Mouse (Mus musculus) forebrain, embryonic 16.5 days (tissue): Measurements from ENCODE around the gene Ctbp2. TPM values are rescaled to one million over a fixed set of nuclear protein-coding genes. Genes with fewer than 3 reads are reported as not detected.
A peak's percentile ranks its signal among the peaks of the same experiment; 100 is the strongest.

ENCODE experiments used
- ATAC-seq: fragments of 200-750 bp; cut with Nextera tagmentation; 2 replicates; pipeline ENCODE4 v1.8.0; 2017; ENCODE audit warnings: mild to moderate bottlenecking, moderate library complexity
- H3K27ac ChIP-seq: fragments of 300-500 bp; sonication (generic); 2 replicates; pipeline ENCODE4 v1.5.1; 2014; ENCODE audit warnings: low read length, control low read depth
- H3K27me3 ChIP-seq: fragments of 300-500 bp; sonication (generic); replicated peaks from 2 replicates; pipeline ENCODE4 v1.6.1; 2014; ENCODE audit warnings: low read length; ENCODE audit not compliant: control insufficient read depth, insufficient read depth
- H3K36me3 ChIP-seq: fragments of 300-500 bp; sonication (generic); 2 replicates; pipeline ENCODE4 v1.6.1; 2014; ENCODE audit not compliant: control insufficient read depth, insufficient read depth
- H3K4me1 ChIP-seq: fragments of 300-500 bp; sonication (generic); replicated peaks from 2 replicates; pipeline ENCODE4 v1.6.1; 2014; ENCODE audit warnings: low read length; ENCODE audit not compliant: control insufficient read depth, insufficient read depth
- H3K4me2 ChIP-seq: fragments of 300-500 bp; sonication (generic); 2 replicates; pipeline ENCODE4 v1.6.1; 2014; ENCODE audit warnings: mild to moderate bottlenecking, low read length, control low read depth
- H3K4me3 ChIP-seq: fragments of 300-500 bp; sonication (generic); replicated peaks from 2 replicates; pipeline ENCODE4 v1.5.1; 2014; ENCODE audit warnings: mild to moderate bottlenecking, low read length, control low read depth
- H3K9ac ChIP-seq: fragments of 300-500 bp; sonication (generic); replicated peaks from 2 replicates; pipeline ENCODE4 v1.6.1; 2014; ENCODE audit warnings: low read depth, low read length, control low read depth
- H3K9me3 ChIP-seq: fragments of 300-500 bp; sonication (generic); 2 replicates; pipeline ENCODE4 v1.6.1; 2016; ENCODE audit warnings: low read length; ENCODE audit not compliant: control insufficient read depth
- WGBS: fragments of 180-500 bp; shearing (Covaris S2); extraction: QIAGEN DNeasy Blood & Tissue Kit; methylation state at CpG from one replicate; pipeline ENCODE4 v1.1.7; 2014; 5-methylcytosine and 5-hydroxymethylcytosine counted together
- polyA plus RNA-seq: library from polyadenylated mRNA; unstranded; fragments of >200 nt; fragmentation: Nextera tagmentation; extraction: Ambion mirVana; gene quantifications from 2 replicates; pipeline ENCODE4 v1.2.1, GENCODE M21; 2015

The Ctbp2 gene
- polyA plus RNA-seq, 1 experiment from 2014 or later: 74.6 TPM

DNA sequence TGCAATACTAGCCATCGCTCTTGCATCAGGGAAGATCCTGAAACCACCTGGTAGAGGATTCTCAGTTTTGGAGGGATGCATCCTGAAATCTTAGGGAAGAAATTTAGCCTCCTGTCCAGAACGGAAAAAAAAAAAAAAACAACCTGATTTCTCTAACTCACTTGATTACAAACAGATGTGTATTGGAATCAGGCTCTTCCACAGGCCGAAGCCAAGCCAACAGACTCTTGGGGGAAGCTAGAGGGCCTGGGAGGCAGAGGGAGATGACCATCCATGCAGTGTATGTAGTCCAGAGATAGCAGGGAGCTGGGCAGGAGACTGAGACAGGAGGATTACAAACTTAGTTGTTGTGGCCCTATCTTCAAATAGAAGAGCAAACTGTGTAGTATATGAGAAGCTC lies 30.0 kb downstream of the Ctbp2 start:
- 84% methylated on average over 3 of the region's 3 CpGs for WGBS
- Histone ChIP-seq H3K9ac (no peak overlapping the region), H3K4me3 (no peak overlapping the region), H3K4me1 (peaks cover 19% of the 10 kb centered on the region), H3K27ac (no peak overlapping the region), H3K36me3 (no peaks in the 10 kb centered on the region), H3K4me2 (no peak overlapping the region), H3K27me3 (no peaks in the 10 kb centered on the region), H3K9me3 (no peaks in the 10 kb centered on the region)
- no peak for ATAC-seq

DNA sequence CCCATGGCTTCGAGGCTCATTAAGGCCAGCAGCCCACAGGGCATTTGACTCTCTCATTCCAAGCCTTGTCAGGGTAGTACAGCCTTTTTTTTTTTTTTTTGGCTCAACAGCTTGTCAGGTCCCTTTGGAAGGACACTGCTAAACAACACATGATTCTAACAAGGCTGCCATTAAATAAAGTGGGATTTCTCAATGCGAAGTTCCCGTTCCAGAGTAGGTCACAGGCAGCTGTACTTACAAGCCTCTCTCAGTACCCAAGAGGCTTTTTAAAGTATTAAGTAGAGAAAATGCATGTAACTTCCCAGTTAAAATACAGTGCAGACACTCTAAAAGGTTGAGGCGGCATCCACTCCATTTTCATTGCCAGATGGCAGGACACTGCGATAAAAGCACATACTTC lies 30.4 kb downstream of the Ctbp2 start:
- H3K27ac ChIP-seq: no peak overlapping the region
- H3K27me3 ChIP-seq: no peaks in the 10 kb centered on the region
- no peak overlapping the region for H3K4me2 ChIP-seq
- H3K9me3 ChIP-seq: no peaks in the 10 kb centered on the region
- H3K4me1 ChIP-seq: peaks cover 20% of the 10 kb centered on the region
- H3K36me3 ChIP-seq: no peaks in the 10 kb centered on the region
- no peak for ATAC-seq
- H3K4me3 ChIP-seq: no peak overlapping the region
- 77% methylated on average over 5 of the region's 5 CpGs for WGBS
- no peak overlapping the region for H3K9ac ChIP-seq

- ATAC-seq: no peak
- Histone ChIP-seq H3K9ac (no peak overlapping the region), H3K4me3 (no peak overlapping the region), H3K9me3 (no peaks in the 10 kb centered on the region), H3K4me1 (peaks cover 28% of the 10 kb centered on the region), H3K4me2 (no peak overlapping the region), H3K36me3 (no peaks in the 10 kb centered on the region), H3K27ac (no peak overlapping the region), H3K27me3 (no peaks in the 10 kb centered on the region)
- 86% methylated on average over 4 of the region's 4 CpGs for WGBS
Measured at GRCm38 (mm10) chr7:133090641-133091040, 33.5 kb downstream of the Ctbp2 start.

DNA sequence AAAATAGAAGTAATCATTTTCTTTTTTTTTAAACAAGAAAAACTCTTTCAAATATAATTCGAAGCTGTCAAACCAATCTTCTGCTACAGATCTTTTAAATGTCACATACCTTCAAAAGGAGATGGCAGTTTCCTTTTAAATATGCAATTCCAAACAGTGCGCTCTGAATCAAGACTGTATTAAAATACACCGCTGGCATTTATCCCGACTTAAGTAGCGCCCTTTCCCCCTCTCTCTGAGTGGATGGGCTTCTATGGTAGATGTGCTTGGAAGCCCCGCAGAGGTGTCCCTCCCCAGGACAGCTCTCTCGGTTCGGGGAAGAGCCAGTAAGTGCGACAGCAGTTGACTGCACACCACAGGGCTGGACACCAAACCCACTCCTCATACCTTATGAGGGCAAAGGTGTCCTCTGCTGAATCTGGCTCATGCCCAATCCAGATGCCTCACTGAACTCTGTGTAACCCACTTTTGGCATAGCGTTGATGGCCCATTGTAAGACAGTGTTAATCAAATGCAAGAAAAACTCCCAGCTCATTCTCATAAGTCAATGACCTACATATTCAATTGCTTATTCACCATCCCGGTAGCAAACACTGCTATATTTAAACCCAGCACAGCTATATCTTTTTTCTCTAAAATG lies 34.4 kb downstream of the Ctbp2 start:
- H3K27ac ChIP-seq: no peak overlapping the region
- H3K4me1 ChIP-seq: peaks cover 30% of the 10 kb centered on the region
- WGBS: 38% methylated on average over 11 of the region's 11 CpGs

GRCm38 (mm10) chr7:133088830-133089261 lies 35.3 kb downstream of the Ctbp2 start:
- Histone ChIP-seq H3K9me3 (no peaks in the 10 kb centered on the region), H3K4me3 (no peak overlapping the region), H3K9ac (peak overlapping the region; percentile 30), H3K27ac (peak overlapping the region; percentile 69), H3K4me2 (peak overlapping the region; percentile 39), H3K27me3 (no peaks in the 10 kb centered on the region), H3K4me1 (peaks cover 33% of the 10 kb centered on the region), H3K36me3 (no peaks in the 10 kb centered on the region)
- ATAC-seq: peak; percentile 74
- WGBS: 11% methylated on average over 11 of the region's 11 CpGs

More for the DNA sequence above, 34.4 kb downstream of the Ctbp2 start:
- H3K4me3 ChIP-seq: no peak overlapping the region
- no peaks in the 10 kb centered on the region for H3K9me3 ChIP-seq
- no peaks in the 10 kb centered on the region for H3K27me3 ChIP-seq
- ATAC-seq: peak; percentile 27; the same call in 1 of the 2 replicates
- no peak overlapping the region for H3K9ac ChIP-seq
- no peak overlapping the region for H3K4me2 ChIP-seq
- no peaks in the 10 kb centered on the region for H3K36me3 ChIP-seq

DNA sequence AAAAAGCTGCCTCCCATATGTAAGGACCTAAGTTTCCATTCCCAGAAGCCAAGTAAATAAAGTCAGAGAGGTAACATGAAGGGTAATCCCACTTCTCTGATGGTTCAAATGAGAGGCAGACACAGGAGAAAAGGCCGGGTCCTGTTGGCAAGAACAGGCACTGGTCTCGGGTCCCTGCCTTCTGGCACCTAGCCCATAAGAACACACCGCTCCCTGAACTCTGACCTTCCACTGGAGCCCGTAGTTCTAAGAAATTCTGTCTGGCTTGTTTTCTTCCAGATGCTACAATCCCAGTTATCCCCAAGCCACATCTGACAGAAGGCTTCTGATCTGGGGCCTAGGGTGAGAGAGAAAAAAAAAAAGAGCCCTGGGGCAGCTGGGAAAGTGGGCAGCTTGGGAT lies 35.7 kb downstream of the Ctbp2 start:
- 52% methylated on average over 4 of the region's 4 CpGs for WGBS
- H3K9ac ChIP-seq: no peak overlapping the region
- H3K27me3 ChIP-seq: no peaks in the 10 kb centered on the region
- H3K36me3 ChIP-seq: no peaks in the 10 kb centered on the region
- H3K4me1 ChIP-seq: peaks cover 33% of the 10 kb centered on the region
- peak overlapping the region; percentile 69 for H3K27ac ChIP-seq
- H3K9me3 ChIP-seq: no peaks in the 10 kb centered on the region
- no peak for ATAC-seq
- peak overlapping the region; percentile 39 for H3K4me2 ChIP-seq
- no peak overlapping the region for H3K4me3 ChIP-seq

GRCm38 (mm10) chr7:133085408-133085807 lies 38.7 kb downstream of the Ctbp2 start:
- 78% methylated on average over 3 of the region's 3 CpGs for WGBS
- Histone ChIP-seq H3K27ac (no peak overlapping the region), H3K36me3 (no peaks in the 10 kb centered on the region), H3K4me2 (no peak overlapping the region), H3K9me3 (no peaks in the 10 kb centered on the region), H3K27me3 (no peaks in the 10 kb centered on the region), H3K4me3 (no peak overlapping the region), H3K4me1 (peaks cover 35% of the 10 kb centered on the region), H3K9ac (no peak overlapping the region)
- ATAC-seq: no peak

GRCm38 (mm10) chr7:133083936-133084614 lies 40.1 kb downstream of the Ctbp2 start:
- Histone ChIP-seq H3K9ac (no peak overlapping the region), H3K27ac (no peak overlapping the region), H3K4me2 (no peak overlapping the region), H3K4me1 (peaks cover 22% of the 10 kb centered on the region), H3K9me3 (no peaks in the 10 kb centered on the region), H3K27me3 (no peaks in the 10 kb centered on the region), H3K4me3 (no peak overlapping the region), H3K36me3 (no peaks in the 10 kb centered on the region)
- WGBS: 85% methylated on average over 13 of the region's 13 CpGs
- ATAC-seq: no peak

DNA sequence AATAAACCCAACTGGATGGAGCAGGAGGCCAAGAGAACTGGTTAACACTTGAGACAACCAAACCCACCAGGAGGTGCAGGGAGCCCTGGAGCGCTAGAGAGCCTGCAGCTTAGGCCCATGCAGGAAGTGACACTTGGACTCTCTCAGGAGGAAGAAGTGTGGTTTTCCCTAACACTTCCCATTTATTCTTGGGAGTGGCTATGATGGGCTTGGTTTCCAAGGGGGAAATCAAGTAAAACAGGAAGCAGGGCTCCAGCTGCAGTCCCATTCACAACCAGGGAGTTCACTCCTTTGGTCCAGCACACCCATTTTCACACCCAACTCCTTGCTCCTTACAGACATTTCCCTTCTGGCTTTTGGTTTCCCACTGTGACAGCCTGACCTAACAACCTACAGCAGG lies 45.2 kb downstream of the Ctbp2 start:
- no peak overlapping the region for H3K27ac ChIP-seq
- no peak for ATAC-seq
- no peaks in the 10 kb centered on the region for H3K36me3 ChIP-seq
- no peaks in the 10 kb centered on the region for H3K27me3 ChIP-seq
- no peak overlapping the region for H3K4me3 ChIP-seq
- no peak overlapping the region for H3K4me2 ChIP-seq
- H3K9me3 ChIP-seq: no peaks in the 10 kb centered on the region
- 97% methylated on average over 1 of the region's 1 CpGs for WGBS
- no peak overlapping the region for H3K9ac ChIP-seq
- peaks cover 26% of the 10 kb centered on the region for H3K4me1 ChIP-seq
